Mouse (Mus musculus) kidney, adult 8-10 months (tissue): Measurements from ENCODE around the gene Gm14685.
"Not testable (repeated sequence)": the region's sequence is repeated elsewhere in the genome, so short reads cannot be mapped to it uniquely, and the experiment has no call there.

ENCODE experiments used
- DNase-seq, 2 experiments: peaks; one replicate each; pipeline ENCODE4 v3.0.0; 2022

Gene Gm14685

DNA sequence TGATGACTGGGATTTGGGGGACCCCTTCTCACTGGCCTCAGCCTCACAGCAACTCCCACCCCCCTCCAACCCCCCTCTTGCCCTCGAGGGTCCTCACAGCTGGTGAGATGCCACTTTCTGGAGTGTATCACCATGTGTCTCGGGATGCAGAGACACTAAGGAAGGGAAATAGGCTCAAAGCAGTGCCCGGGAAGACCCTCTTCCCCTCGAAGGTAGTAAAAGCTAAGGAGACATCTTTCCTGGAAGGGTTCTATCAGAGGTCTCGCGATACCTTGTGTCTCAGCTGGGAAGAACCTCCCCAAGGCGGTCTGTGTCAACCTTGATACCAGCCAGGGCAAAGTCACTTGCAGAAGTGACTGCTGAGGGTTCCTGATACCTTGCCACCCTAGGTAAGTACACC, at the start of gene Gm14685:
TSS of gene Gm14685 (plus strand) at position 301 of the 400 bp plus-strand sequence.
- not testable (repeated sequence) for DNase-seq

DNA sequence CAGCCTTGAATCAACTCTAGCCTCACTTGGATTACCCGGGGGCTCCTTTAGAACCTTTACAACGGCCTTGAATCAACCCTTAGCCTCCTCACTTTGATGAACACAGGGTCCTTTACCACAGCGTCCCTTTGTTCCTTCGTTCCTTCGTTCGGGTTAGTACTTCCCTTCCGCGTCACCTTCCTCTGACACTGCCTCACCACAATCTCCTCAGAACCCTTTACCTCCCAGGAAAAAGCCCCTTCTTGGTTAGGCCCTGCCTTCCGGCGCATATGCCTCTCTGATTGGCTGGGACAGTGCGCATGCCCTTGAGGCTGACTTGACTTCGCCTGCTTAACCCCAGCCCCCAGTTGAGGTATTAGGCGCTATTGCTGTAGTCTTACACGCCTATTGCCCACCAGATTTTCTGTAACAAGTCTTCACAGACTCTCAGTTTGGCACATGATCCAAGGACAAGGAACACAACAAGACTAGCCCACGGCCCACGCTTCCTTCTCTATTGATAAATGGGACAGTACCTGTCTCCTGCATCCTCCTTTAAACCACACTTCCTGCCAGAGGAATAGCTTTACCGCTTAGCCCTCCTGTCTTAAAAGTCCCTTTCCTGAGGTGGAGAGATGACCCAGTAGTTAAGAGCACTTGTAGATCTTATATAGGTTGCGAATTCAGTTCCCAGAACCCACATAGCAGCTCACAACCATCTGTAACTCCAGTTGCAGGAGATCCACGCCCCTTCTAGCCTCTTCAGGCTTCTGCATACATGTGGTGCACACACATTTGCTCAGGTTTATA, 34.4 kb upstream of the Gm14685 start, which contains the start of gene Xlr4a:
TSS of gene Xlr4a (minus strand) at position 212 of the 789 bp plus-strand sequence.
- not testable (repeated sequence) for DNase-seq

DNA sequence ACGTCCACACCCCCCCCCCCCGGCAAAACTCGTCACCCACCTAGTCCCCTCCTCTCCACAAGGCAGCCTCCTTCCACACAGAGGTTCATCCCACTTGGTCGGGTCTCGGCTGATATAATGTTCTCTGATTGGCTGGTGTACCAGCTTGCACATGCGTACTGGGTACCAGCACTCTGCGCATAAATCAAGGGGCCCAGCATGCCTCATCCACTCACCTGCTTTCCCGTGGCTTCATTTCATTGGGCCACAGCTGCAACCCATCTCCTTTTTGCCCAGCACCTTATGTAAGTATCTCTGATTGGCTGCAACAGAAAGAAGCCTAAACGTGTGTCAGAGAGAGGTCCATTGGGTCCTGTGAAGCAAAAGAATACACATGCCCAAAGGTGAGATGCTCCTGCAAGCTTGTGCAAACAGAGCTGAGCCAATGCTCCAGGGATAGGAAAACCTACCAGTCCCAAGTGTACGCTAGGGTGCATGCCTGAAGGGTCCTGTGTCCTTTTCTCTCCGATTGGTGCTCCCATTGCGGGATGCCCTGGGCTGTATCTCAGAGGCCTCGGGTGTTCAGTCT, 19.8 kb upstream of the Gm14685 start, which contains the start of gene Xlr3a:
TSS of gene Xlr3a (minus strand) at position 155 of the 568 bp plus-strand sequence.
- peak in 1 of 2 experiments; percentile 8 for DNase-seq

DNA sequence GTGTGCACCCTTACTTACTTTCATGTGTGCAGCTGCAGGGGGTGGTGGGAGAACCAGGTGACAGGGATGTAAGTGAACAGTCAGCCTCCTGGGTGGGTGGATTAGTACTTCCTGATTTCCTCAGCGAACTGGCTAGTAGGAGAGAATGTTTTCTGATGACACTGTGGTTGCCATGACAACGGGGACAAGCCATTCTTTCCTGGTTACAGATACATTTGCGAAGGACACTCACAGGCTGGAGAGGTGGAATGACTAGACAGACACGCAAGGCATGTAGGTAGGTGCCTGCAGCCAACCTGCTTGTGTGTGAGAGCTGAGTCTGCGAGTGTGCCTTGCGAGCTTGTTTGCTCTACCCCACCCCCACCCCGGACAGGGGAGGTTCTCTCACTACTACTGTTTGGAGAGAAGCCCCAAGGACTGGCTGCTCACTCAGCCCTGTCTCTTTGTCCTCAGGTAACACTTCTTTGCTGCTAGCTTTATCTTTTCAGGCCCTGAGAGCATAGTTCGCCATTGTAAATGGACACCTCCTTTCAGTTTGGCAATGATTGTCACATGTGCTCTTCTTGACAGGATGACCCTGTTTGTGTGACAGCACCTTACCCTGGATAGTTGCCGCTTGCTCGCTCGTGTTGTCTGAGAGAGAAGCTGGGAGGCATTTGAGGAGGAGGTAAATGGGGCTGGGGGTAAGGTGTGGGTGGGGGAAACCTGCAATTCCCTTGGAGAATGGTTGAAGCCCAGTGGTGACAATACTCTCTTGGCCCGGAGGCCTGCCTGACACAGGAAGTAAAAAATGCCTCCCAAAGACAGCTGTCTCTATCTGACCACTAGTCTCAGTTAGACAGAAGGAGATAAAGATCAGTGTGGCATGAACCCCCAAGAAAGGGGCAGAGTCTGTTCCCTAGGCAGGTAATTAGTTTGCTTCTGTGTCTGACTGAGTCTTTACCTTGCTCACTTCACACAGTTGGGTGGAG, 6.3 kb downstream of the Gm14685 start:
- DNase-seq: not testable (repeated sequence)

DNA sequence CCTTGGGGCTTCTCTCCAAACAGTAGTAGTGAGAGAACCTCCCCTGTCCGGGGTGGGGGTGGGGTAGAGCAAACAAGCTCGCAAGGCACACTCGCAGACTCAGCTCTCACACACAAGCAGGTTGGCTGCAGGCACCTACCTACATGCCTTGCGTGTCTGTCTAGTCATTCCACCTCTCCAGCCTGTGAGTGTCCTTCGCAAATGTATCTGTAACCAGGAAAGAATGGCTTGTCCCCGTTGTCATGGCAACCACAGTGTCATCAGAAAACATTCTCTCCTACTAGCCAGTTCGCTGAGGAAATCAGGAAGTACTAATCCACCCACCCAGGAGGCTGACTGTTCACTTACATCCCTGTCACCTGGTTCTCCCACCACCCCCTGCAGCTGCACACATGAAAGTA, 26.4 kb downstream of the Gm14685 start:
- not testable (repeated sequence) for DNase-seq

DNA sequence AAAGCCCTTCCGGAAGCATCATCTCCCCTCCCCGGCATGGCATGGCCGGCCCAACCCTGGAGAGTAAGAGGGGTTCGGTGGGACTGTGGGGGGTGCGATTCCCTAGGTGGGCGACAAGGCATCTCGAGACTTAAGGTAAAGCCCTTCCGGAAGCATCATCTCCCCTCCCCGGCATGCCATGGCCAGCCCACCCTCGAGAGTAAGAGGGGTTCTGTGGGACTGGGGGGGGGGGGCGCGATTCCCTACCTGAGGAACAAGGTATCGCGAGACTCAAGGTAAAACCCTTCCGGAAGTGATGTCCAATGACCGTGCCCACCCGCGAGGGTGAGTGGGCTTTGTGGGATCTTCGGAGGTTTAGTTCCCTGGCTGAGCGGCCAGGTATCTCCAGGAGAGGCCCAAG, 31.6 kb downstream of the Gm14685 start, which contains the start of gene Xlr5b:
TSS of gene Xlr5b (plus strand) at position 301 of the 400 bp plus-strand sequence.
- DNase-seq: not testable (repeated sequence)

DNA sequence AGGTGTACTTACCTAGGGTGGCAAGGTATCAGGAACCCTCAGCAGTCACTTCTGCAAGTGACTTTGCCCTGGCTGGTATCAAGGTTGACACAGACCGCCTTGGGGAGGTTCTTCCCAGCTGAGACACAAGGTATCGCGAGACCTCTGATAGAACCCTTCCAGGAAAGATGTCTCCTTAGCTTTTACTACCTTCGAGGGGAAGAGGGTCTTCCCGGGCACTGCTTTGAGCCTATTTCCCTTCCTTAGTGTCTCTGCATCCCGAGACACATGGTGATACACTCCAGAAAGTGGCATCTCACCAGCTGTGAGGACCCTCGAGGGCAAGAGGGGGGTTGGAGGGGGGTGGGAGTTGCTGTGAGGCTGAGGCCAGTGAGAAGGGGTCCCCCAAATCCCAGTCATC, 32.5 kb downstream of the Gm14685 start, which contains the start of gene DXBay18:
TSS of gene DXBay18 (minus strand) at position 101 of the 400 bp plus-strand sequence.
- not testable (repeated sequence) for DNase-seq

DNA sequence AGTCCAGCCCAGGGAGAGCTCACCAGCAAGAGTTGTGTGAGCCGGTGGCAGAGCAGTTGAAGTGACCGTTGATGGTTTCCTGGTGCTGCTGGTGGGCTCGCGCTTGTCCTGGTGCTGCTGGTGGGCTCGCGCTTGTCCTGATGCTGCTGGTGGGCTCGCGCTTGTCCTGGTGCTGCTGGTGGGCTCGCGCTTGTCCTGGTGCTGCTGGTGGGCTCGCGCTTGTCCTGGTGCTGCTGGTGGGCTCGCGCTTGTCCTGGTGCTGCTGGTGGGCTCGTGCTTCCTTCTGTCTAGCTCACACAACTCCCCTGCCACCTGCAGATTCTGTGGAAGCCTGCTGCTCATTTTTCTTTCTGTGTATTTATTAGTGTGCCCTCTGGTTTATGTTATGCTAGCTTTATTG, 60.0 kb downstream of the Gm14685 start, which contains the start of gene Spin2d:
TSS of gene Spin2d (minus strand) at position 101 of the 400 bp plus-strand sequence.
- not testable (repeated sequence) for DNase-seq
